Mouse (Mus musculus) testis, postnatal 14 days (tissue): ENCODE results near the gene Wdr1.
"Not testable (repeated sequence)": the region's sequence is repeated elsewhere in the genome, so short reads cannot be mapped to it uniquely, and the experiment has no call there.

Experiments
- DNase-seq: peaks from one replicate; pipeline ENCODE4 v3.0.0; 2021; ENCODE audit warnings: low spot score

Gene Wdr1

GRCm38 (mm10) chr5:38493890-38494289 is 69.1 kb downstream of the Wdr1 start:
- DNase-seq, result no peak

DNA sequence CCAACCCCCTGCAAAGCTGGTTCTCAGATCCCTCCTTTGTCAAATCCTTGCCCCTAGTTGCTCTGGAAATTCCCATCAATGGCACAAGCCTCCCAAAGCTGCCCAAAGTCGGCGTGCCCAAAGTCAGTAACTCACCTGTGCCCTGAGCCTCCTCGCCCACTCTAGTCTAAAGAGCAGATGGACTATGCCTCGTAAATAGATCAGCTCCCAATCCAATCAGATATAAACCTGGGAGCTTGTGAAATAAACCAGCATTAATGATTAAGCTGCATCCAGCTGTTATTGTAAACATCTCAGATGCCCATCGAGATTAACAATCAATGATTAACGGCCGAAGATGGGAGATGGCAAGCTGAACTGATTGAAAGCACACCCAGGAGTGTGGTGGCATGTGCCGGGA is 71.3 kb downstream of the Wdr1 start:
- DNase-seq, result no peak

GRCm38 (mm10) chr5:38489739-38490138 is 73.3 kb downstream of the Wdr1 start:
- DNase-seq, result no peak

GRCm38 (mm10) chr5:38488673-38489615 is 74.1 kb downstream of the Wdr1 start:
- DNase-seq, result no peak

- DNase-seq, result no peak
These were observed 75.0 kb downstream of the Wdr1 start for GRCm38 (mm10) chr5:38488026-38488425.

DNA sequence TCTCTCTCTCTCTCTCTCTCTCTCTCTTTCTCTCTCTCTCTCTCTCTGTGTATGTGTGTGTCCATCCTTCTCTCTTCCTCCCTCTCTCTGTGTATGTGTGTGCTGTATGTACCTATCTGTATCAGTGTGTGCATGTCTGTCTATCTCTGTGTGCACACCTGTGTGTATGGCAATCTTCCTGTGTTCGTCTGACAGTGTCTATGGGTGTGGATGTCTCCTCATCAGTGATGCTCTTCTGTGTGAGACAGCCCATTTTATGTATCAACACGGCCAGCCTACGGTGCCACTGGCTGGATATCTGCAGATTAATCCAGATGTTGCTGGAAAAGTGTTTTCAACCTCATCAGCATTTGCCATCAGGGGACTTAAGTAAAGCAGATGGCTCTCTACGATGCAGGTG is 75.8 kb downstream of the Wdr1 start:
- no peak for DNase-seq

DNA sequence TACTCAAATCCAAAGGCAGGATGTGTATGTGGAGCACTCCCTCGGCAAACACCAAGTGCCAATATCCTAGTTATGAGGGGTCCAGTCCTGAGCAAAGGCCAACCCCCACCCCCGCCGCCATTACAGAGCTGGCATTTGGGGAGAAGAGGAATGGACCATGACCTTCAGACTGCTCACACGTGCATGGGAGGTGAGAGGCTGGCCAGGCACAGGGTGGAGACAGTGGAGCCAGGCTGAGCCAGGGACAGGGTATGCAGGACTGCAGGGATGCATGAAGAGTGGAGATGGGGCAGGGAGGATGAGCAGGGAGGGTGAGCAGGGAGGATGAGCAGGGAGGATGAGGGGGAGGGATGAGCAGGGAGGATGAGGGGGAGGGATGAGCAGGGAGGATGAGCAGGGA is 77.1 kb downstream of the Wdr1 start:
- DNase-seq, result no peak

DNA sequence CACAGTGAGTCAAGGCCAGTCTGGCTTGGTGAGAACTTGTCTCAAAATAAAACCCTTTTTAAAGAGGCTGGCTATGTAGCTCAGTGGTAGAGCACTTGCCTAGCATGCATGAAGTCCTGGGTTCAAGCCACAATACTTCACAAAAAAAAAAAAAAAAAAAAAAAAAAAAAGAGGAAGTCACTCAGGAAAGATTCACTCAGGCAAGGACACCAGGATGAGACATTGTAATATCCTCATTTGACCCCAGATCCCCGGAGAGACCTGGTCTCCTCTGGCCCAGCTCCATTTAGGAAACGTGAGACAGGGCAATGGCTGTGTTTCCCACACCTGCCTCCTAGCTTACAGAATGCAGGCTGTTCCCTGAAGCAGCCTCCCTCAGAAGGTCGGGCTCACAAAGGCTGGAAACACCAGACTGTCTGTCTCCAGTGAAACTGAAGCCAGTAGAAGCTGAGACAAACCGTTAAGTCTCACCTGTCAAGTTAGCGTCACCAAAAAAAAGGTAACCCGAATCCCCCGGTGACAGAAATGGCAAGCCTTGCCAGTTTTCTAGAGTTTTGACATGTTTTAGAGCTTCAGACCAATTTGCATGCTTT is 79.4 kb downstream of the Wdr1 start:
- no peak for DNase-seq

- no peak for DNase-seq
These were observed 82.0 kb downstream of the Wdr1 start for GRCm38 (mm10) chr5:38480822-38481707.

GRCm38 (mm10) chr5:38479908-38480725 is 82.9 kb downstream of the Wdr1 start:
- no peak for DNase-seq

DNA sequence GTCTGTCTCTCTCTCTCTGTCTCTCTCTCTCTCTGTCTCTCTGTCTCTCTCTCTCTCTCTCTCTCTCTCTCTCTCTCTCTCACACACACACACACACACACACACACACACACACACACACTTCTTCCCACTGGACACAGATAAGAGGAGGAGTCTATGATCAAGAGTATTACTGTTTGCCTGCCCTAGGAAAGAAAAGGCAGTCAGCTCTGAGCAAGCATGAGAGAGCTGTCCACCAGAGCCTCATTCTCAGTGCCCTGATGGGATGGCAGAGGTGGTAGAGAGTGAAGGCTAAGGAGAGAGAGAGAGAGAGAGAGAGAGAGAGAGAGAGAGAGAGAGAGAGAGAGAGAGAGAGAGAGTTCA is 83.5 kb downstream of the Wdr1 start:
- DNase-seq, result not testable (repeated sequence)

- DNase-seq, result no peak
These were observed 84.0 kb downstream of the Wdr1 start for GRCm38 (mm10) chr5:38479027-38479426.

- no peak for DNase-seq
These were observed 85.1 kb downstream of the Wdr1 start for GRCm38 (mm10) chr5:38477731-38478445.

GRCm38 (mm10) chr5:38476861-38477565 is 86.0 kb downstream of the Wdr1 start:
- DNase-seq, result peak; percentile 55
